Mouse (Mus musculus): Measurements from ENCODE around the gene Ring1. TPM values are rescaled to one million over a fixed set of nuclear protein-coding genes. Genes with fewer than 3 reads are reported as not detected.

Ring1 gene
- 24.7 TPM for polyA plus RNA-seq (2017; shearing (Covaris generic))

GRCm38 (mm10) chr17:34024317-34024821 is at the start of gene Ring1:
Gene Ring1 (minus strand): TSS chr17:34024680.

GRCm38 (mm10) chr17:34038878-34039561 is 14.5 kb upstream of the Ring1 start, which contains the start of gene Col11a2:
Gene Col11a2 (plus strand): TSS chr17:34039437.

GRCm38 (mm10) chr17:34031465-34032173 is 7.1 kb upstream of the Ring1 start, which contains the start of the genes Slc39a7 and Rxrb:
Gene Slc39a7 (minus strand): TSS chr17:34031682.
Gene Rxrb (plus strand): TSS chr17:34031812.

GRCm38 (mm10) chr17:34027656-34028223 is 3.3 kb upstream of the Ring1 start, which contains the start of gene H2-Ke6:
Gene H2-Ke6 (minus strand): TSS chr17:34028060.

GRCm38 (mm10) chr17:34000150-34000537 is 24.3 kb downstream of the Ring1 start, which contains the start of gene H2-K1:
Gene H2-K1 (minus strand): TSS chr17:34000347.

Other genes starting within 250 kb of the Ring1 start
- 6.5 TPM for gene Angptl4, start 242.8 kb downstream of the Ring1 start, polyA plus RNA-seq (2017; shearing (Covaris generic))
- 4.7 TPM for gene Kank3, start 214.2 kb downstream of the Ring1 start, polyA plus RNA-seq (2017; shearing (Covaris generic))
- gene Rps28, start 200.1 kb downstream of the Ring1 start, polyA plus RNA-seq (2017; shearing (Covaris generic)) = 865 TPM
- gene Ndufa7, start 200.1 kb downstream of the Ring1 start, polyA plus RNA-seq (2017; shearing (Covaris generic)) = 364 TPM
- gene Cd320, start 181.6 kb downstream of the Ring1 start, polyA plus RNA-seq (2017; shearing (Covaris generic)) = 35.5 TPM
- not detected for gene Gm7029, start 150.8 kb downstream of the Ring1 start, polyA plus RNA-seq (2017; shearing (Covaris generic))
- 3.7 TPM for gene Kifc1, start 134.0 kb downstream of the Ring1 start, polyA plus RNA-seq (2017; shearing (Covaris generic))
- 3.8 TPM for gene Platr17, start 119.5 kb downstream of the Ring1 start, polyA plus RNA-seq (2017; shearing (Covaris generic))
- 134 TPM for gene Daxx, start 115.3 kb downstream of the Ring1 start, polyA plus RNA-seq (2017; shearing (Covaris generic))
- gene Tapbp, start 108.8 kb downstream of the Ring1 start, polyA plus RNA-seq (2017; shearing (Covaris generic)) = 751 TPM
- 22.8 TPM for gene Zbtb22, start 108.8 kb downstream of the Ring1 start, polyA plus RNA-seq (2017; shearing (Covaris generic))
- 165 TPM for gene Rgl2, start 95.1 kb downstream of the Ring1 start, polyA plus RNA-seq (2017; shearing (Covaris generic))
- gene Pfdn6, start 84.3 kb downstream of the Ring1 start, polyA plus RNA-seq (2017; shearing (Covaris generic)) = 132 TPM
- 64.9 TPM for gene Wdr46, start 84.0 kb downstream of the Ring1 start, polyA plus RNA-seq (2017; shearing (Covaris generic))
- 34.8 TPM for gene B3galt4, start 73.2 kb downstream of the Ring1 start, polyA plus RNA-seq (2017; shearing (Covaris generic))
- gene Vps52, start 68.9 kb downstream of the Ring1 start, polyA plus RNA-seq (2017; shearing (Covaris generic)) = 96.8 TPM
- gene Rps18, start 68.7 kb downstream of the Ring1 start, polyA plus RNA-seq (2017; shearing (Covaris generic)) = 2,339 TPM
- gene H2-K1, start 24.3 kb downstream of the Ring1 start, polyA plus RNA-seq (2017; shearing (Covaris generic)) = 13,592 TPM
- 47.8 TPM for gene H2-Ke6, start 3.4 kb upstream of the Ring1 start, polyA plus RNA-seq (2017; shearing (Covaris generic))
- gene Slc39a7, start 7.0 kb upstream of the Ring1 start, polyA plus RNA-seq (2017; shearing (Covaris generic)) = 165 TPM
- gene Rxrb, start 7.1 kb upstream of the Ring1 start, polyA plus RNA-seq (2017; shearing (Covaris generic)) = 25.2 TPM
- 3.0 TPM for gene Col11a2, start 14.8 kb upstream of the Ring1 start, polyA plus RNA-seq (2017; shearing (Covaris generic))
- gene H2-Oa, start 67.7 kb upstream of the Ring1 start, polyA plus RNA-seq (2017; shearing (Covaris generic)) = 41.7 TPM
- gene H2-DMa, start 94.9 kb upstream of the Ring1 start, polyA plus RNA-seq (2017; shearing (Covaris generic)) = 118 TPM
- gene Brd2, start 98.0 kb upstream of the Ring1 start, polyA plus RNA-seq (2017; shearing (Covaris generic)) = 172 TPM
- gene H2-DMb2, start 118.6 kb upstream of the Ring1 start, polyA plus RNA-seq (2017; shearing (Covaris generic)) = 8.5 TPM
- 7.1 TPM for gene H2-DMb1, start 128.4 kb upstream of the Ring1 start, polyA plus RNA-seq (2017; shearing (Covaris generic))
- gene Tap1, start 162.9 kb upstream of the Ring1 start, polyA plus RNA-seq (2017; shearing (Covaris generic)) = 543 TPM
- 552 TPM for gene Psmb9, start 163.1 kb upstream of the Ring1 start, polyA plus RNA-seq (2017; shearing (Covaris generic))
- gene Psmb8, start 173.0 kb upstream of the Ring1 start, polyA plus RNA-seq (2017; shearing (Covaris generic)) = 1,460 TPM
- 505 TPM for gene Tap2, start 178.8 kb upstream of the Ring1 start, polyA plus RNA-seq (2017; shearing (Covaris generic))
- 106 TPM for gene H2-Ob, start 214.2 kb upstream of the Ring1 start, polyA plus RNA-seq (2017; shearing (Covaris generic))
- gene H2-Ab1, start 233.0 kb upstream of the Ring1 start, polyA plus RNA-seq (2017; shearing (Covaris generic)) = 50.9 TPM